Mouse (Mus musculus) heart, adult 2 months (tissue): Measurements from ENCODE around the gene Gpc5.

ENCODE experiments used
- CTCF ChIP-seq: fragments of 200-600 bp; IDR thresholded peaks from 2 replicates; pipeline ENCODE4 v1.8.1; 2022; ENCODE audit warnings: antibody characterized with exemption, mild to moderate bottlenecking, moderate library complexity
- POLR2A ChIP-seq: fragments of 200-500 bp; IDR thresholded peaks from 2 replicates; pipeline ENCODE4 v1.6.1; 2011; ENCODE audit warnings: mild to moderate bottlenecking, low read depth, low read length, control low read depth; ENCODE audit not compliant: insufficient read depth

DNA sequence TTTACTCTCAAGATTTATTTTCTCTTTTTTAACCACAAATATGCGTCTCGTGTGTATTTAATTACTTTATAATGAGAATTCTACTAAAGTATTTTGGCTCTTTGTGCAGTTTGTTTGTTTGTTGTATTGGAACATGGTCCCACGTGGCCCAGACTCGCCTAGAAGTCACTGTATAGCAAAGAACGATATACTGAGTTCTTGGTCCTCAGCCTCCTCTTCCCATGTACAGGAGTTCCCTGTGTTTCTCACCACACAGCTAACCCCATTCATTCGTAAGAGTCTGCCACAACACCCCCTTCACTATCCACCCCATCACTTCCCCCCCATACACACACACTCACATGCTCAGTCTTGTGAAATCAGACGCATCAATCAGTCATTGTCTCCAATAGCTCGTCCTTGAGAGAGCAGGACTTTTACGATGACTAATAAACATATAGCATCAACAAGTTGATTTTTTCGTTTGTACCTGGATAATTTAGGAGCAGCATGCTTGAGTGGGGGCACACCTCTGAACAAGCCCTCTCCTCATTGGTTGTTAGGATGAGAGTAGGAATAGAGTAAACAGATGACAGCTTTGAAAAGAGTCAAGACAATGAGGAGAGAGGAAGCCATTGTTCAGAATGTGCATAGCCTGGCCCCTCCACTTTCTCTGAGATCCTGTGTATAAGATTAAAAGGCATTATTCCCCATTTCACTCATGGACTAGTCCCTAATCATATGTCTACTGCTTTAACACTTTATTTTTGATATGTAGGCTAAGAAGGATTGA, 740.0 kb downstream of the Gpc5 start:
- no peak for TF ChIP-seq CTCF
- TF ChIP-seq POLR2A: no peak
